Mouse (Mus musculus): ENCODE data around the gene 0610010F05Rik.

- no peak for TF ChIP-seq POLR2A (IDR thresholded peaks at IDR 0.05; ENCODE audit: extremely low read depth, insufficient read depth, low read length)
- no peak for TF ChIP-seq CTCF (IDR thresholded peaks at IDR 0.05; ENCODE audit: extremely low read depth, insufficient read depth, low read length)
These were observed 63.3 kb downstream of the 0610010F05Rik start for GRCm38 (mm10) chr11:23570130-23570529.
